Mouse (Mus musculus): Measurements from ENCODE around the gene Cnot4. TPM values are rescaled to one million over a fixed set of nuclear protein-coding genes. Genes with fewer than 3 reads are reported as not detected.

The Cnot4 gene
- total RNA-seq, 2 experiments from 2014 or later = 31.2 to 32.0 TPM

DNA sequence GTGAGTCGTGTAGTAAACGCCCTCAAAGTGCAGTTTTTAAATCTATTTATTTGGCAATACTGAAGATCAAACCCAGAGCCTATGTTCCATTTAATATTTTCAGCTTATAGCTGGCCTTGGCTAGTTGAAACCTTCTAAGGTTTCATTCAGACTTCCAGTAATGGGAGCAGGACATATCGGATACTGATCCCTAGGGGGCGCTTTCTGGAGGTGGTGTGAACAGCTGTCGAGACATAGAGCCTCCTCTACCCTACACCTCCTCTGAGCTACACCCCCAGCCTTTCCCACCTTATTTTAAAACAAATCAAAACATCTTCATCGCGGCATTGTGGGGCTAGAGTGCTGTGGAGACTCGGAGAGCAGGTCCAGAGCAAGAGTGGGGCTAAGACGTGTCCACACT is 152.9 kb downstream of the Cnot4 start:
- DNase-seq = no peak
- intact Hi-C loops (cut with DNase I) = no loop called here

GRCm38 (mm10) chr6:34979291-34979690 is 154.2 kb downstream of the Cnot4 start:
- no peak for TF ChIP-seq CTCF (IDR thresholded peaks at IDR 0.05)
- Histone ChIP-seq H3K4me3 (no peak overlapping the region), H3K27ac (no peak overlapping the region)
- intact Hi-C loops (cut with DNase I) = no loop called here
- DNase-seq = no peak

More for the DNA sequence above, 152.9 kb downstream of the Cnot4 start:
- Histone ChIP-seq H3K27ac (no peak overlapping the region), H3K4me3 (no peak overlapping the region)
- TF ChIP-seq CTCF (IDR thresholded peaks at IDR 0.05) = no peak

Other genes with a start within 250 kb of the Cnot4 start
- 1 to 10 TPM; 5.2 to 8.0 TPM for gene Wdr91, start 222.8 kb downstream of the Cnot4 start, total RNA-seq (2021)
- gene Stra8, start 213.6 kb downstream of the Cnot4 start, total RNA-seq (2021) = not detected
- not detected for gene Slc23a4, start 145.3 kb downstream of the Cnot4 start, total RNA-seq (2021)
- gene Nup205, start 43.7 kb upstream of the Cnot4 start, total RNA-seq (2021) = 10 to 100 TPM in 1 of 2 experiments, 1 to 10 TPM in 1; 9.3 to 12.5 TPM
- under 1 TPM in 1 of 2 experiments, not detected in 1; 0.06 TPM for gene Slc13a4, start 174.4 kb upstream of the Cnot4 start, total RNA-seq (2021)
- 1 to 10 TPM in 1 of 2 experiments, under 1 TPM in 1; 0.36 to 2.0 TPM for gene Fam180a, start 192.4 kb upstream of the Cnot4 start, total RNA-seq (2021)